Mouse (Mus musculus) small intestine, adult 2 months (tissue): Measurements from ENCODE around the gene Gramd1b. TPM values are rescaled to one million over a fixed set of nuclear protein-coding genes. Genes with fewer than 3 reads are reported as not detected.

Experiments used
- H3K27ac ChIP-seq: fragments of 200-500 bp; 2 replicates; pipeline ENCODE4 v1.5.1; 2012; ENCODE audit warnings: low read depth, low read length, control low read depth, inconsistent platforms; ENCODE audit not compliant: insufficient read depth
- H3K27me3 ChIP-seq: fragments of 200-500 bp; 2 replicates; pipeline ENCODE4 v1.6.1; 2012; ENCODE audit warnings: mild to moderate bottlenecking, moderate library complexity, low read length, inconsistent platforms; ENCODE audit not compliant: control insufficient read depth, insufficient read depth
- H3K36me3 ChIP-seq: fragments of 200-500 bp; 2 replicates; pipeline ENCODE4 v1.6.1; 2012; ENCODE audit warnings: mild to moderate bottlenecking, low read length, control low read depth, inconsistent platforms; ENCODE audit not compliant: control insufficient read depth, insufficient read depth
- H3K4me1 ChIP-seq: fragments of 200-500 bp; 2 replicates; pipeline ENCODE4 v1.6.1; 2012; ENCODE audit warnings: low read length, inconsistent platforms, mixed read lengths; ENCODE audit not compliant: control insufficient read depth, insufficient read depth, insufficient read length
- H3K4me3 ChIP-seq: fragments of 200-500 bp; 2 replicates; pipeline ENCODE4 v1.5.1; 2012; ENCODE audit warnings: low read depth, mild to moderate bottlenecking, control low read depth, inconsistent platforms, low read length, moderate library complexity
- CTCF ChIP-seq: fragments of 200-500 bp; IDR thresholded peaks from 2 replicates; pipeline ENCODE4 v1.5.1; 2012; ENCODE audit warnings: low read depth, mild to moderate bottlenecking, control low read depth, inconsistent platforms, low read length, moderate library complexity, mixed read lengths; ENCODE audit not compliant: insufficient replicate concordance, insufficient read length; ENCODE audit errors: extremely low read depth
- POLR2A ChIP-seq: fragments of 200-500 bp; IDR thresholded peaks from 2 replicates; pipeline ENCODE4 v1.6.1; 2012; ENCODE audit warnings: low read depth, mild to moderate bottlenecking, control low read depth, inconsistent platforms, low read length, moderate library complexity
- WGBS: fragments of 180-500 bp; shearing (Covaris S2); methylation state at CpG from one replicate; pipeline ENCODE4 v1.1.7; 2018; 5-methylcytosine and 5-hydroxymethylcytosine counted together
- polyA plus RNA-seq: library from polyadenylated mRNA; depleted of rRNA; stranded (reverse); fragments of >200 nt; gene quantifications from 2 replicates; pipeline ENCODE4 v1.2.3, GENCODE M21; 2012

Gene Gramd1b
- polyA plus RNA-seq, 1 experiment, result 128 TPM

DNA sequence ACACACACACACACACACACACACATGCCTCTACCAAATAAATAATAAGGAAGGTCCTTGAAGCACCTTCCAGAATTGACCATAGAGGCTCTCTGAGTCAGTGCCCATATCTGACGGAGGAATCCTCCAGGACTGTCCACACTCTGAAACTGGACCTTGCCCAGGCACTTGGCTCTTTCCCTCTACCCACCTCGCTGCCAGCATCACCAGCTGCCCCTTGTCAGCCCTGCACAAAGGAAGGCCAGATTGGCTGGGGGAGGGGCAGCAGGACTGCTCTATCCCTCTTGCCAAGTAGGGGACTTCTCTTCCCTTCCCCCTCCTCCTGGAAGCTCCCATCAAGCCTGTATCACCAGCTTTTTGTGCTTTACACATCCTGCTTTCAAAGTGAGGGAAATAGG, 6.5 kb upstream of the Gramd1b start:
- Histone ChIP-seq H3K27ac (no peak overlapping the region), H3K36me3 (no peaks in the 10 kb centered on the region), H3K27me3 (no peaks in the 10 kb centered on the region), H3K4me1 (no peaks in the 10 kb centered on the region), H3K4me3 (no peak overlapping the region)
- WGBS, result 29% methylated on average over 2 of the region's 2 CpGs
- no peak for TF ChIP-seq CTCF
- no peak for TF ChIP-seq POLR2A

GRCm38 (mm10) chr9:40537044-40537707, 6.0 kb upstream of the Gramd1b start:
- H3K4me1 ChIP-seq, result no peaks in the 10 kb centered on the region
- TF ChIP-seq CTCF, result no peak
- no peak for TF ChIP-seq POLR2A
- H3K27me3 ChIP-seq, result no peaks in the 10 kb centered on the region
- H3K36me3 ChIP-seq, result no peaks in the 10 kb centered on the region
- no peak overlapping the region for H3K4me3 ChIP-seq
- WGBS, result 70% methylated on average over 3 of the region's 3 CpGs
- no peak overlapping the region for H3K27ac ChIP-seq

- no peak overlapping the region for H3K4me3 ChIP-seq
Observed at GRCm38 (mm10) chr9:40530536-40530935, 647 bp downstream of the Gramd1b start.

DNA sequence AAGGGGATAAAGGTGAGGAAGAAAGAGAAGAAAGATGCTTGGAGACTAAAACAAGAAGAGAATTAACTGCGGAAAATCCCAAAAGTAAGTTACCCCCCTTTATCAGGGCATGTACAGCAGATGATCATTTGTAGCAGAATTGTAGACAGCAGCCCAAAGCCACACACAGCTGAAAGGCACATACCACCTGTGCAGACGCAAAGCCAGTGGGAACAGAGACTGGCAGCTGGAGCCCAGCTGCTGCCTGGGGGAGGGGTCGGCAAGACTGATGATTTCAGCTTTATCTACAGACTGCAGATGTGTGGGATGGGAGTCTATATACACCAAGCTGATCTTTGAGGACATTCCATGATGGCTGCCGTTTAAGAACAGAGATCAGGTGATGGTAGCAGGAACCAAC, 2.5 kb downstream of the Gramd1b start:
- Histone ChIP-seq H3K27ac (no peak overlapping the region), H3K27me3 (no peaks in the 10 kb centered on the region), H3K36me3 (no peaks in the 10 kb centered on the region), H3K4me3 (no peak overlapping the region), H3K4me1 (no peaks in the 10 kb centered on the region)
- TF ChIP-seq POLR2A (no peak), CTCF (no peak)
- WGBS, result 71% methylated on average over 4 of the region's 4 CpGs

More at GRCm38 (mm10) chr9:40530536-40530935, 647 bp downstream of the Gramd1b start:
- Histone ChIP-seq H3K36me3 (no peaks in the 10 kb centered on the region), H3K27ac (no peak overlapping the region), H3K27me3 (no peaks in the 10 kb centered on the region), H3K4me1 (no peaks in the 10 kb centered on the region)
- 66% methylated on average over 8 of the region's 8 CpGs for whole genome bisulfite sequencing
- TF ChIP-seq POLR2A, result no peak
- TF ChIP-seq CTCF, result no peak

DNA sequence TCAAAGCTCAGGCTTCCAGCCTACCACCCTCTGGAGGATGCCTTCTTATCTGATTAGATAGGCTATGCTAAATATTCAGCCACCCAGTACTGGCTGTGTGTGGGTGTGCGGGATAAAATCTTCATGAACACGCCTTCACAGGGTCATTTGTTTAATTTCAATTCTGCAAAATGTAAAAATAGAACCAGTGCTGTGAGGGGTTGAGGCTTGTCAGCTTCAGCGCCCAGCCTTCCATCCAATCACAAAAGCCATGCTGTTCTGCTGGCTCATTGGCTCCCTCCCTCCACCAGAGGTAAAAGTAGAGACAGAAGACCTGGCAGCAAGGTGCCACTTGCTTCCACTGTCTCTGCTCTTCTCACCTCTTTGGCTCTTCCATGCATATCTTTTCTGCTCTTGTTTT, 4.3 kb downstream of the Gramd1b start:
- H3K27ac ChIP-seq, result no peak overlapping the region
- no peaks in the 10 kb centered on the region for H3K27me3 ChIP-seq
- no peaks in the 10 kb centered on the region for H3K4me1 ChIP-seq
- WGBS, result 24% methylated on average over 3 of the region's 3 CpGs
- no peak overlapping the region for H3K4me3 ChIP-seq
- no peaks in the 10 kb centered on the region for H3K36me3 ChIP-seq
- TF ChIP-seq CTCF (no peak), POLR2A (no peak)

DNA sequence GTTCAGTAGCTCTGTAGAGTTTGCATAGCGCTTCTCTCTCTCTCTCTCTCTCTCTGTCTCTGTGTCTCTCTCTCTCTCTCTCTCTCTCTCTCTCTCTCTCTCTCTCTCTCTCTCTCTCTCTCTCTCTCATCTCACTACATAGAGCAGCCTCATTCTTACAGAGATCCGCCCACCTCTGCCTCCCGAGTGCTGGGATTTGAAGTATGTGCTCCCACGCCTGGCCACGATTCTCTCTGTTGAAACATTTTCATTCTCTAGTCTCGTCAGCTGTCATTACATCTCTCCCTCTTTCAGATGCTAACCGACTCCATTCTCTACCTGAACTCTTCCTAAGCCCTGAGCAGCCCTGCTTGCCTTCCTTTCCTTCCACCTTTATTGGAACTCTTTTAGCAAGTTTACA, 9.0 kb downstream of the Gramd1b start:
- Histone ChIP-seq H3K4me3 (no peak overlapping the region), H3K27me3 (no peaks in the 10 kb centered on the region)
- TF ChIP-seq POLR2A (no peak), CTCF (no peak)

DNA sequence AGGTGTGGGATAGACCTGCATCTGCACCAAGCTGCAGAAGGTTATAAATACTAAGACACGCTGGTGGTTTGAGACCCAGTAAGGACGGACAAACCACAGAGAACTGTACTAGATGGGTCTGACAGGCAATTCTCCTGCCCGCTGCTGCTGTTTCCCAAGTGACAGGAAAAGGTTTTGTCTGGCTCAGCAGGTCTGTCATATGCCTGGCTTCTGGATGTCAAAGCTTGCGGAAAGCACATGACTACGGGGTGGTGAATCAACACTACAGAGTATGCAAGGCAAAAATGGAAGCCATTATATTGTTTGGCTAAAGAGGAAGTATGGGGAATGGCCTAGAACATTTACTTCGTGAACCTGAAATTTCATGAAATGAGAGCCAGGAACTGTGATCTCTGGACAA, 10.1 kb downstream of the Gramd1b start:
- WGBS, result 88% methylated on average over 6 of the region's 6 CpGs
- Histone ChIP-seq H3K36me3 (no peaks in the 10 kb centered on the region), H3K4me1 (no peaks in the 10 kb centered on the region), H3K27me3 (no peaks in the 10 kb centered on the region), H3K27ac (no peak overlapping the region), H3K4me3 (no peak overlapping the region)
- TF ChIP-seq POLR2A (no peak), CTCF (no peak)

More for the DNA sequence above, 9.0 kb downstream of the Gramd1b start:
- Histone ChIP-seq H3K4me1 (no peaks in the 10 kb centered on the region), H3K36me3 (no peaks in the 10 kb centered on the region), H3K27ac (no peak overlapping the region)
- WGBS, result 83% methylated on average over 7 of the region's 7 CpGs

GRCm38 (mm10) chr9:40519294-40519693, 11.9 kb downstream of the Gramd1b start:
- 71% methylated on average over 3 of the region's 3 CpGs for WGBS
- H3K4me1 ChIP-seq, result no peaks in the 10 kb centered on the region
- no peaks in the 10 kb centered on the region for H3K36me3 ChIP-seq
- no peak overlapping the region for H3K4me3 ChIP-seq
- no peaks in the 10 kb centered on the region for H3K27me3 ChIP-seq
- no peak overlapping the region for H3K27ac ChIP-seq
- no peak for TF ChIP-seq CTCF
- TF ChIP-seq POLR2A, result no peak
